Mouse (Mus musculus): ENCODE data around the gene Cxcl1.
"Not testable (repeated sequence)": the region's sequence is repeated elsewhere in the genome, so short reads cannot be mapped to it uniquely, and the experiment has no call there.

Gene Cxcl1

DNA sequence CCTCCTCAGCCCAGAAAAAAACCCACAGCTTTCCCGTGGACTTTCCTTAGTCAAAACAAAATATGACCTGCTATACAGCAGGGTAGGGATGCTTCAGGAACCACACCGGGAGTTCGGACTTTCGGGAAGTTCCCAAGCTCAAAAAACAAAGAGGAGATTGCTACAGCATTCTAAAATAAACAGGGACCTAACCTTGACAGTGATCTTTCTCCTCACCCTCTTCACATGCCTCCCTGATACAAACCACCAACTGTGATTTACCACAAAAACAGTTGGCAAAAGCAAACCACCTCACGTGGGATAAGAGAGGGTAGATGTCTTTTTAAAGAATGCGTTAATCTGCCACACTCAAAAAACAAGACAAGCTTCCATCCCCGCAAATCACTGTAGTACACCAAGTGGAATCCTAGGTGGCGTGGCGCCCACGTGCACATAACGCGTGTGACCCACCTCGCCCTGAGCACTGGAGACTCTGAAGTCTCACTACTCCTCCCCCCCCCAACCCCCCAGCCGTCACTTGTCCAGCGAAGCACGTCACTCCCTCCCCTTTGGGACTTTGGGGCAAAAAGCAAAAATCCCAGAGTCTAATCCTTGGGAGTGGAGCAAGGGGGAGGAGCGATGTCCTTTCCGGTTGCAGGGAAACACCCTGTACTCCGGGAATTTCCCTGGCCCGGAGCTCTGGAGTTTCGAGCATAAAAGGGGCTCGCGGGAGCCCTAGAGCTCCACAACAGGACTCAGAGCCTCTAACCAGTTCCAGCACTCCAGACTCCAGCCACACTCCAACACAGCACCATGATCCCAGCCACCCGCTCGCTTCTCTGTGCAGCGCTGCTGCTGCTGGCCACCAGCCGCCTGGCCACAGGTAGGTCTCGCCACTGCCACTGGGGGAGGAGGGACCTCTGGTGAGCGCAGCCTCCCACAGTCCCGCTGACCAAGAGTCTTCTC, at the start of gene Cxcl1:
Gene Cxcl1, plus strand, starts transcription at position 723 of the 945 bp plus-strand sequence.
- DNase-seq (ENCODE audit: low read depth, low spot score), result no peak

DNA sequence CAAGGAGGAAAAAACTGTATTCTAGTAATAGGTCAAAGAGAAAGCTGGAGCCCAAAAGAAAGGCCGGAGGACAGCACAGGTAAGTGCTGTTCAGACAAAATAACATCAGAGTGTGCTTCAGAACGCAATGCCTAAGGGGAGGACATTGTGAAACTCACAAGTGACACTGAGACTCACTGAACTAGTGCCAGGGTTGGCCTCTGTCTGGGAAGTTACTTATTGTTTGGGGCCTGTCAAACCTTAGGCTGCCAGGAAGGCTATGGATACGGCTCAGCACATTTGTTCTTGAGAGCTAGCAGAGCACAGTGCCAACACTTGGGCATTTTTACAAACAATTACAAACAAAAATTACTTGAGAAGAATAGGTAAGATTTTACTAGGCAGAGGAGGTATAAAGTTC, 47.1 kb upstream of the Cxcl1 start:
- DNase-seq (ENCODE audit: low read depth, low spot score), result no peak

DNA sequence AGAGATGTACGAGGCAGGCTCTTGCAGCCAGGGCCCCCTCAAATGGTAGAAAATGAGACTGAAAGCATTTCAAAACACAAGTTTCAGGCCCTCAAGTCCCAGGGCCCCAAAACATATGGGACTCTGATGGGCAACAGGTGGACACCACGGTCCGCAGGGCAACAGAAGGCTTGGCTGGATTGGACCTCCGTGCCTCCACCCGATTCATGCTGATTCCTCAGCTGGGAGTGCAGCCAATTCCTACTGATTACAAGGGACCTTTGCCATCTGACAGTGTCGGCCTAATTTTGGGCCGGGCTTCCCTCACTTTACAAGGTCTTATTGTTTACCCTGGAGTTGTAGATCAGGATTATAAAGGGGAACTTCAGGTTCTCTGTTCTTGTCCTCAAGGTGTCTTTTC, 40.9 kb upstream of the Cxcl1 start:
- not testable (repeated sequence) for DNase-seq (ENCODE audit: low read depth, low spot score)

DNA sequence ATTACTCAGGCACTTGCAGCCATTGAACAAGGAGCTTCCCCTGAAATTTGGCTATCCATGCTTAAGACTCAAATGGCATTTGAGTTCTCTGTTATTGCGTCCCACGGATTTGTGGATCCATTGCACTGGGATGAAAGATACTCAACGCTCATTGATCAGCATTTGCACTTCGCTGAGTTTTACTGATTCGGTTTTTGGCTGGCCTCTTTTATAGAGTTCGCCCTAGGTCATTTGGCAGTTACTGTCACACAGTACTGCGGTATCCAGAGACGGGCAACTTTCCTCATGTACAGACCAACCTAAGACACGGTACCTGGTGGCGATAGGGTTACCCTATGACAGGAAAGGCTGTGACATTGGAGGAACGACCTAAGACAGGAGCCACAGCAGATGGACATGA, 39.6 kb upstream of the Cxcl1 start:
- not testable (repeated sequence) for DNase-seq (ENCODE audit: low read depth, low spot score)

DNA sequence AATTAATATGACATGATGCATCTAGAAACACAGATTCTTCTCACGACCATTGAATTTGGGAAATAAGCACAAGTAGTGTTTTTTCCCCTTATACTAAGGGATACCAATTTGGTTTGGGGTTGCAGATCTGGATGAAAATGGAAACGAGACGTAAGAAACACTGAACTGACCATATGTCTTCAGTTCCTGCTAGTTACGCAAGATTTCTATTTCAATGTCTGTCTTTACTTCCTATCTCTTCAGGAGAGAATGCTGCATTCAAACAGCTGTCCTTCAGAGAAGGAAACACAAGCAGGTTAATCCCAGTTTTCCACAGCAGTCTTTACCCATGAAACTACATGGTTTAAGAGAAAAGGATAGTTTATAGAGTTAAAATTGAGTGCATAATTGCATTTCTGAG, 37.8 kb upstream of the Cxcl1 start:
- DNase-seq (ENCODE audit: low read depth, low spot score), result no peak

DNA sequence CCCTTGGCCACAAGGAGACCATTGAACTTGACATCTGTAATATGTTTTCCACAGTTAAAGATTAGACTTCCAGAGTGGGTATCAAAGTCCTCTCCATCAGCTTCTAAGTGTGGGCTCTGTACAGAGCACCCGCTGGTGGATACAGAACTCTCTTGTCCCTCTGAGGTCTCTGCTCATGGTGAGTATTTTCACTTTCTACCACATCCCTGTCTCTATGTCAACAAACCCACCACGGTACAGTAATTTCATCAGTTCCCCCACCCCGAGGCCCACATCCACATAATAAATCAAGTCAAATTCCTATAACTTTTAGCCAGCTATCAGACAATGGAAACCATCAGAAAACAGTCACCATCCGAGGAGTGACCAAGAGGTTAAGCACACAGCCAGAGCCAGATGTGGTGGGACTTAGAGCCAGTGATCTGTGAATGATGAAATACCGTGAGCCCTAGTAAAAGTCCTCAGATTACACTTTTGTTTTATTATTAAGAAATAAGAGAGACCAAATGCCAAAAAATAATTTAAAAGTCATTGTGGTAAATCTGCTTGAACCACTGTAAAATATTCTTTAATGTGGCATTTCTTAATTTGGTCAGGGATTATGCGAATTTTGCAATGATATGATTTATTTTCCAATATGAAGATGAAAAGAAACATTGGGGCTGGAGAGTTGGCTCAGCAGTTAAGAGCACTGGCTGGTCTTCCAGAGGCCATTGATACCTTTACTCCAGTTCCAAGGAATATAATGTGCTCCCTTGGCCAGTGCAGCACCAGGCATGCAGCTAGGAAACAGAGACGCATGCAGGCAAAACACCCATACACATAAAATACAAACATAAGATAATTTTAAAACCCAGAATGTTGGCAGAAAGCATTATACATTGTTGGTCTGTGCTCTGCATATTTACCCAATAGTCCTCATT, 35.5 kb upstream of the Cxcl1 start:
- no peak for DNase-seq (ENCODE audit: low read depth, low spot score)

DNA sequence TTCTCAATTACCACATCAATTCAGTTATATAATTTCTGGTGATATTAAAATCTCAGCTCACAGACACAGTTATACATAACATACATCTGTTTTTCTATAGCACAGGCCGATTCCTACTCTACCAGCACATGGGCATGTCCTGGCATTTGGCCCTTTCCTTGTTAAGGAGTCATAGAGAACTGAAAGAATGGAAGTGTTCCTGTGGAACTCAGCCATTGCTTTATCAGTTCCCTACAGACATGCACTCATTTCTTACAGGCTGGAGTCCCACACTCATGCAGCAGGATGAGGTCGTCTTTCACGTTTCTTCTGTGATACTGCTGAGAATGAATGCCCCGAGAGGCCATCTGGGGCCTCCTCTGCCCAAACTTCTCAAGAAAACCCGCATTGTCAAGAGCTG, 33.6 kb upstream of the Cxcl1 start:
- DNase-seq (ENCODE audit: low read depth, low spot score), result no peak

DNA sequence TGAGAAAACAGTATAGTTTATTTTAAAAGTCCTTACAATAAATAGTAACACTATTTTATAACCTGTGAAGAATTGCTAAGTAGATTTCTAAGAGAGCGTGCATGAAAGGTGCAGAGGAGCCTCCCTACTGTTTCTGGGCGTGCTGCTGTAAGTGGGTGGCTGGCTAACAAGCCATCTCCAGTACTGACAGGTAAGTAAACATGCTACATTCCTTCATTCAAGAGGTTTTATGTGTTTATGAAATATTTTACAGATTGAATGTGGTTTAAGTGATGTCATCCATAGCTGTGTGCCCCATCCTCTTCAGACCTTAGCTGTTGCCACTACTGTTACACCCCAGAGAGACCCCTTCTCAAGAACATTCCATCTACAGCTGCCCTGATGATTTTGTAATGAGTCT, 32.6 kb upstream of the Cxcl1 start:
- no peak for DNase-seq (ENCODE audit: low read depth, low spot score)

DNA sequence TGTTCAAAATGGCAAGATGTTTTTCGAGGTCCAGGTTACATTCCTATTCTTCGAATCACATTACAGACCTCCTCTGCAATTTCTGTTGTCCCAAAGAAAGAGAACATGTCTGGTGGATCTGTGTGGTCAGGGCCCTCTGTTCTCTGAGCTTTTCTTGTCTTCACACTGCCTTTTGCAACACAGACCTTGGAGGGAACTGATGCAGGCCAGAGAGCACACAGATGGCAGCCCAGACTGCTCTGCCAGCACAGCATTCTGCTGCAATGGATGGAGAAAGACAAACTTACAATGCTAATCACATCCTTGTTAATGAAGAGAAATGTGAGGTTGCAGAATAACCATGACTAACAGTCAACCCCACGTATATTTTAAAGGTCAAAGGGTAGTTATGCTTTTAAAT, 32.0 kb upstream of the Cxcl1 start:
- DNase-seq (ENCODE audit: low read depth, low spot score), result no peak

DNA sequence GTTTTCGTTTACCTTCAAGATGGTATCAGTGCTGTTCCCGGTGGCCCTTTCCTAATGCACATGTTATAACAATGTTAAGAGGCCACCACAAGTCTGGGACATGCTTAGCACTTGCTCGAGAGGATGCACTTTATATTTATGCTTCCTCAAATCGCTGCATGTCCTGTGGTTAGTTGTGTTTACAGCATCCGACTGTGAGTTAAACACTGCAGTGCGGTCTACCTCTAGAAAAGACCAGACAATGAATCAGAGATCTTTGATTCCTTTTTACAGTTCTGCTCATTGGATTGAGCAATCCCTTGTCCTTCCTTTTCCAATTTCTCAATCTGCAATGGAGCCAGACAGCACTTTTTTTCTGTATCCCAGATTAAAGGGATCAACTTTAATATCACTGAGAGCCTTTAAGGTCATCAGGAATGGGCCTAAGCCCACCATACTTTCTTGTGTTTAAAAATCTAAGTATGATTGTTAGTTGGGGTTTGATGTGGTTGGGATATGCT, 29.1 kb upstream of the Cxcl1 start:
- DNase-seq (ENCODE audit: low read depth, low spot score), result no peak

DNA sequence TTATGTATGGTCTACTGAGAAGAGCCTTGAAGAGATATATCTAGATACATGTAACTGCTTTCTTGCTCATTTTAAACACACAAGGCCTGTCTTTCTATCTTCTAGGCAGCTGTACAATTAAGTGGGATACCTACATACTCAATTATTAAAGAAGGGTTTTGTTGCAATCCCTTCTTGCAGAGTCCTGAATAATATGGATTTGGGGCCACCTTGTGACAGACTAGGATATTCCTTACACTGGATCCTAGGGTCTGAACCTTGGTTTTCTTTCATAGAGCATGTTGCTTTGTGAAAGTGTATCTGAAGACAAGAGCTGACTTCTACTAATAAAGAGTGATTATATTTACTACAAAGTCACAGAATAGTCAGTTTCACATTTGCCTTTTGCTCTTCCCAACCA, 24.3 kb upstream of the Cxcl1 start:
- no peak for DNase-seq (ENCODE audit: low read depth, low spot score)

DNA sequence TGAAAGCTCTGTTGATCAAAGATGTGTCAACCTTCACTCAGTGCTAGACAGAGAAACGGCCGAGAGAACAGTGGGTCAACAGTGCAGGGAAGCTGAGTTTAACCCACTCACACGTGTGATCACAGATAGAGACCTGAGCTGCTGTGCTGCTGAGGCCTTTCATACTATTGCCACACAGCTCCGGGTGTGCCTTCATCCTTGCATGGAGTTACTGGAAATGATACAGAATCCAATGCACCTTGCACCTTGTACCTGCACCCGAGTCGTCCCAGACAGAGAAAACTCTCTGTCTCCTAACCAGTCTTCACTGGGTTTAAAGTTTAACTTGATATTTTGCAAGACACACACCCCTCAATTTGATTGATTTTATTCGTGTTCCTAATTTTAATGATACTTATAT, 18.7 kb upstream of the Cxcl1 start:
- no peak for DNase-seq (ENCODE audit: low read depth, low spot score)

DNA sequence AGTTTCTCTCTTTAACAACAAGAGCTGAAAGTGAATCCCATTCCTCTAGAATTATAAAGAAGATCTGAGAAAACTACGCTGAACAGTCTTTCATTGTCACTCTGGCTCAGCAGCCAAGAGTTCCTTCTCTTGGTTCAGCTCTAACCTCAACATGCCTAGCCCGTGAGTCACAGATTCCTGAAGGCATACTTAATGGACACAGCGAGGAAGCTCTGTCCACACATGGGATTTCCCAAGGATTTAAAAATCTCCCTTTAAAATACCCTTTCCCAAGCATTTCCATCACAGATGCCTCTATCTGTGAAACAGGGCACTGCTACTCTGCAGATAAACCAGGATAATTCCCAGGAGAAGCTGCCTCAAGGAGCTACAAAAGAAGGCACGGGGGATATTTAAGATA, 15.0 kb upstream of the Cxcl1 start:
- DNase-seq (ENCODE audit: low read depth, low spot score), result no peak

DNA sequence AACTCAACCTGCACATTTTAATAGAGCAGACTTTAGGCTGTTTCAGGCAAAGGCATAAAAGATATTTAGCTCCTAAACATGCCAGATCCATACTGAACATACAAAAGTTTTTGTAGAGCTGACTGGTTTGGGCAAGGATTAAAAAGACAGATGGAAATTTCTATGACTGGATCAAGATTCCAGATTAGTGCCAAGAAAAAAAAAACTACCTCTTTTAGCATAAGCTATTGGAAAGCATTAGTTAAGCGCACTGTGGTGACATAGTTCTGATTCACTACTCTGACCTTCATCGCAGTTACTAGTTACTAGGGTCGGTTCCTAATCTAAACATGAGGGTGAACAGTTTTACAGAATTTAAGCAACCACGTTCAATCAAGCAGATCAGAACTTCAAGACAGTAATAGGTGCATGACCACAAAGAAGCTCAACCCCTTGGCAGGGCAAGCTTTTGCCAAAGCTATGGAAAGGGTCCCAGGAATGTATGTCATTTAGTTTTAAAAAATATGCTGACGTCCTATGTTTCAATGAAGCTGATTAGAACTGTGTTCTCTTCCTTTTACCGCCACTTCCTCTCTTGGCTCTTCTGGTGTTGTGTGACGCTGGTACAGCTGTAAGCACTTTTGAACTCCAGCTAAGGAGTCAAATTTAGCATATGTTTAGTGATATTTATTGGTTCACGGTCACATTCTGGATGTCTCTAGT, 14.4 kb upstream of the Cxcl1 start:
- DNase-seq (ENCODE audit: low read depth, low spot score), result no peak

DNA sequence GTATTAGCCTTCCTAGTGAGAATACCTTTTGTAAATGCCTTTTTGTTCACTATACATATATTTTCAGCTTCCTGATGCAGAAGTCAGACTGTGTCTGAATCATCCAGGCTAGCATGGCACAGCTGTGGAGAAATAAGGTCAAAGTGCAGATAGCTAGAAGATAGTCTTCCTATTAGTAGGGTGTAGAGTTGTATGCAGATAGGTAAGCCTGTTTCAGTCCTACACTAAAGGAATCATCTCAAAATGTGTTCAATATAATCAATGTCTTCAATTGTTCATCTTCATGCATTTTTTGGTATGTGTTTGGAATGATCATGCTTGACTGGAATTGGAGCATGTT, 13.9 kb upstream of the Cxcl1 start:
- no peak for DNase-seq (ENCODE audit: low read depth, low spot score)

DNA sequence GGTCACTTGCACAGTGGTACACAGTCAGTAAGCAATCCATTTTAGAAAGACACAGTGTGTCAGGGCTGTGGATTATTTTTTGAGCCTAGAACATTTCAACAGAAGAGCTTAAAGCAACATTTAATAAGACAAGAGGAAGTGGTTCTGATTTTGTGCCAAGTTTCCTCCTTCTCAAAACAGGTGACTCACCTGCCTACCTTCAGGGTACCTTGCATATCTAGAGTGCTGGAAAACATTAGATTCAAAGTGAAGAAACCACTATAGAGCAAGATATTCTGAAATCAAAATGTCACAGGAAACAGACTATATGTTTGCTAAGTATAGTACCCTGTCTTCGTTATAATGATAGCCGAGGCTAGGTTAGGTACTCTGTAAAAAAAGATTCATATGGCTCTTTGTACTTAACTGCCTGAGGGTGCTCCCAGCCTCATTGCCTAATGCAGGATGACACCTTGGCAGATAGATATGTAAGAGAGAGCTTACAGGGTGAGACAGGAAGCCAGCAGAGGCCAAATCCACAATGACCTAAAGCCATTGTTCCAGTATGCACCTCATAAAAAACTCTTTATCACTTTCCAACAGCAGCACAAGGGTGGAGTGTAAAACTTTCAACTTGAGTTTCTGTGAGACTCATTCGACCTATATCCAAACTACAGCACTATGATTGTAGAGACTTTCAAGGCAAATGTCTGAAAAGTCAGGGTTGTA, 11.6 kb upstream of the Cxcl1 start:
- no peak for DNase-seq (ENCODE audit: low read depth, low spot score)

DNA sequence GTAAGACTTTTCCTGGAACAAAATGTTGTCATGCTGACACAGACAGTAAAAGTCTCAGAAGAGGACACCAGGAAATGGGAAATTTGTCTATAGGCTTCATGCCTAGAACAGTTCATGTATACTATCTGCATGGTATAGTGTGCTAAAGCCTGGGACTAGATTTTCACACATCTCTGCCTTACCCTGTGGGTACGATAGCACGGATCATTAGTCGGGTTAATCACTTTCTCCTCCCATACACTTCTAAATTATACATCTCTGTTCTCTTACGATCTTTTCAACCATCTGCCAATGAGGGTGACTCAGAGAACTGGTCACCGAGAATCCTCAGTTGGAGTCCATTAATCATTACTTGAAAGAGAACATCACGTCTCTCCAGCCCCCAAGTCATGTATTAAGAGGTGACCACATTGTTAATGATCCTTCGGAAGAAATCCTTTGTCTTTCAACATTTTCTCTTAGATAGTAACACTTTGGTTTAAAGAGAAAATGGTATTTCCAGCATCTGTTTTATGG, 10.6 kb upstream of the Cxcl1 start:
- no peak for DNase-seq (ENCODE audit: low read depth, low spot score)

DNA sequence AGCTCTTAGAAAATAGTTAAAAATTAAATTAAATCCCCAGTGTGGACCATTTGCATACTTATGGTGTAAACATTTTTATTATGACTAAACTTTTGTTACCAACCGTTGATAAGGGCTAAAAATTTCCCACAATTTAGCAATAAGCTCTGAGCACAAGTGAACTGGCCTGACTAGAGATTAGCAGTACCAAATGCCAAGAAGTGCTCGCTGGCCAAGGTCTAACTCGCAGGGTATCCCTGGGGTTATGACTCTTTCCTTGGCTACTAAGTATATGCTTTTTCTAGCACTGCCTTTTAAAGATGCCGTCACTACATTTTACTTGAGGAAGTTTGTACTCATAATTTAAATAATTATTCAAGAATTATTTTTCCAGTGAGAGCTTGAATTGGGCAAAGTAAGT, 10.0 kb upstream of the Cxcl1 start:
- no peak for DNase-seq (ENCODE audit: low read depth, low spot score)

DNA sequence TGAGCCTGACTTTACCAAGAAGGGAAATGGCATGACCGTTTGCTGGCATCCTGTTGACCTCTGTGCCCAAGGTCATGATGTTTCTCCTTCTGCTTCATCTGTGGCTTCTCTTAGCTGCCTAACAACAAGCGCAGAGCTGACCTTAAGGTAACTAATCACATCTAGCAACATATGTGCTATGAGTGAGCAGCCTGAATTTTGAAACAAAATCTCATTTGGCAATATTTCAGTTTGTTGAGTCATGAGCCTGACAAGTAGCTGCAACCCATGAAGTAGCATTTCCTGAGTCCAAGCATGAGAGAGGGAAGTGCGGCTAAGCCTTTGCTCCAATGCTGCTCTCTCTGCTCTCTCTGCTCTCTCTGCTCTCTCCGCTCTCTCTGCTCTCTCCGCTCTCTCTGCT, 9.4 kb upstream of the Cxcl1 start:
- DNase-seq (ENCODE audit: low read depth, low spot score), result no peak

DNA sequence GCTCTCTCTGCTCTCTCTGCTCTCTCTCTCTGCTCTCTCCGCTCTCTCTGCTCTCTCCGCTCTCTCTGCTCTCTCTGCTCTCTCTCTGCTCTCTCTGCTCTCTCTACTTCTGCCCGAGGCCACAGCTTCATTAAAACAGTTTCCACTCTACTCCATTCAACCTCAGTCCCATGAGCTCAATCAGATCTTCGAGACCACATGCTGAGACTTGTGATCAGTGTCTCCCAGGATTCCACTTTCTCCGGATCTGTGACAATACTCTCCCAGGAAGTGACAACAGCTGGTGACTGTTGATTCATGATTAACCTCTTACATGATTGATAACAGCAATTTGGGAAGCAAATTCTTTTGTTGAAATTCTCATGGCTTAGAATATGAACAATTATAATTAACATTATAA, 8.9 kb upstream of the Cxcl1 start:
- no peak for DNase-seq (ENCODE audit: low read depth, low spot score)

DNA sequence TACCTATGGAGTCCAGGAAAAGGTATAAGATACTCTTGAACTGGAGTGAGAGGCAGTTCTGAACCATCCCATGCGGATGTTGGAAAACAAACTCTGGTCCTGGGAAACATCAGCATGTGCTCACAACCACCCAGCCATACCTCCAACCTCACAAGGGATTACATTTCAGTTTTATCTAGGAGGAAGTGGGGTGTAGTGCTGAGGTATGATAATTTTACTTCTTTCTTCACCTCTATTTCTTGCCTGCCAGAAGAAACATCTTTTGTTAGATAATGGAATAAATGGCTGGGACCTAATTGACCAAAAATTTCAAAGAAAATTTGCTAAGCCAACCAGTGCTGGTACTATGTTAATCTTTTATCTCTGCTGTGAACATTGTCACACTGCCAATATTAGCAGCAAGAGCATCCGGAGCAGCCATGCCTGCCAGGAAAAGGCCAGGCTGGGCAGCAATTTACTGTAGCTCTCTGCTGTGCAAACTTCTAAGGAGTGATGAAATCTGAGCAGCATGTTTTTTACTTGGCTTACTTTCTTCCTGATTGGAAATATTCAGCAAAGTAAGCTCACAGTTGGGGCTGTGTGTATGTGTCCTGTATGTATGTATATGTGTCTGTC, 6.3 kb upstream of the Cxcl1 start:
- DNase-seq (ENCODE audit: low read depth, low spot score), result no peak
